Mouse (Mus musculus) myocyte (in vitro differentiated cells): ENCODE measurements around the gene Fam222b. TPM values are rescaled to one million over a fixed set of nuclear protein-coding genes. Genes with fewer than 3 reads are reported as not detected.

Experiments used
- H3K27me3 ChIP-seq: one replicate; pipeline ENCODE4 v1.6.1; 2011; ENCODE audit not compliant: control insufficient read depth, insufficient read depth, insufficient read length
- H3K36me3 ChIP-seq: one replicate; pipeline ENCODE4 v1.6.1; 2011; ENCODE audit not compliant: control insufficient read depth, insufficient read depth
- H3K4me2 ChIP-seq: one replicate; pipeline ENCODE4 v1.6.1; 2011; ENCODE audit warnings: low read depth, control low read depth
- H3K4me3 ChIP-seq: one replicate; pipeline ENCODE4 v1.5.1; 2011; ENCODE audit warnings: mild to moderate bottlenecking, control low read depth, moderate library complexity
- H3K79me2 ChIP-seq: one replicate; pipeline ENCODE4 v1.6.1; 2011; ENCODE audit not compliant: control insufficient read depth, insufficient read depth
- H3ac ChIP-seq: one replicate; pipeline ENCODE4 v1.6.1; 2011; ENCODE audit not compliant: control insufficient read depth, insufficient read length
- CEBPB ChIP-seq: IDR thresholded peaks from 2 replicates; pipeline ENCODE4 v1.6.1; 2011; ENCODE audit warnings: mild to moderate bottlenecking, moderate library complexity; ENCODE audit not compliant: poor library complexity, insufficient read depth, severe bottlenecking
- E2F4 ChIP-seq: IDR thresholded peaks from one replicate; pipeline ENCODE4 v1.6.1; 2011; ENCODE audit warnings: mild to moderate bottlenecking, control low read depth, moderate library complexity; ENCODE audit not compliant: insufficient read depth
- MAX ChIP-seq: IDR thresholded peaks from one replicate; pipeline ENCODE4 v1.6.1; 2011; ENCODE audit warnings: low read depth, mild to moderate bottlenecking, control low read depth
- MYOD1 ChIP-seq, 3 experiments: IDR thresholded peaks; one replicate each; pipeline ENCODE4 v1.6.1; 2011; ENCODE audit warnings: control low read depth in 2 of 3, low read depth in 2 of 3, mild to moderate bottlenecking in 2 of 3, moderate library complexity in 1 of 3; ENCODE audit not compliant: insufficient read length in 2 of 3, control insufficient read depth in 1 of 3
- MYOG ChIP-seq, 3 experiments: IDR thresholded peaks; one replicate each; pipeline ENCODE4 v1.6.1; 2011; ENCODE audit warnings: control low read depth in 2 of 3, low read depth in 2 of 3, mild to moderate bottlenecking in 2 of 3; ENCODE audit not compliant: insufficient read length in 2 of 3, control insufficient read depth in 1 of 3, insufficient read depth in 1 of 3
- POLR2A ChIP-seq: IDR thresholded peaks from one replicate; pipeline ENCODE4 v1.6.1; 2011; ENCODE audit warnings: low read depth, mild to moderate bottlenecking, control low read depth, moderate library complexity; ENCODE audit not compliant: insufficient read length
- POLR2AphosphoS2 ChIP-seq: IDR thresholded peaks from one replicate; pipeline ENCODE4 v1.6.1; 2011; ENCODE audit warnings: low read depth, control low read depth; ENCODE audit not compliant: insufficient read length
- REST ChIP-seq: IDR thresholded peaks from one replicate; pipeline ENCODE4 v1.6.1; 2011; ENCODE audit warnings: mild to moderate bottlenecking, control low read depth, moderate library complexity; ENCODE audit not compliant: insufficient read depth, insufficient read length
- SRF ChIP-seq: IDR thresholded peaks from one replicate; pipeline ENCODE4 v1.6.1; 2011; ENCODE audit warnings: low read depth; ENCODE audit not compliant: control insufficient read depth, insufficient read length
- TCF12 ChIP-seq: IDR thresholded peaks from one replicate; pipeline ENCODE4 v1.6.1; 2011; ENCODE audit warnings: mild to moderate bottlenecking, control low read depth; ENCODE audit not compliant: poor library complexity, insufficient read depth, severe bottlenecking
- TCF3 ChIP-seq: IDR thresholded peaks from one replicate; pipeline ENCODE4 v1.6.1; 2011; ENCODE audit warnings: low read depth, control low read depth; ENCODE audit not compliant: insufficient read length
- USF1 ChIP-seq: IDR thresholded peaks from one replicate; pipeline ENCODE4 v1.6.1; 2011; ENCODE audit warnings: low read depth, mild to moderate bottlenecking, control low read depth, moderate library complexity
- polyA plus RNA-seq: library from polyadenylated mRNA; unstranded; fragments of >200 nt; fragmentation: generic; extraction: Trizol; gene quantifications from one replicate; pipeline ENCODE4 v1.2.1, GENCODE M21; 2012; ENCODE audit warnings: missing spikeins

Fam222b gene
- polyA plus RNA-seq, 1 experiment = 16.1 TPM

DNA sequence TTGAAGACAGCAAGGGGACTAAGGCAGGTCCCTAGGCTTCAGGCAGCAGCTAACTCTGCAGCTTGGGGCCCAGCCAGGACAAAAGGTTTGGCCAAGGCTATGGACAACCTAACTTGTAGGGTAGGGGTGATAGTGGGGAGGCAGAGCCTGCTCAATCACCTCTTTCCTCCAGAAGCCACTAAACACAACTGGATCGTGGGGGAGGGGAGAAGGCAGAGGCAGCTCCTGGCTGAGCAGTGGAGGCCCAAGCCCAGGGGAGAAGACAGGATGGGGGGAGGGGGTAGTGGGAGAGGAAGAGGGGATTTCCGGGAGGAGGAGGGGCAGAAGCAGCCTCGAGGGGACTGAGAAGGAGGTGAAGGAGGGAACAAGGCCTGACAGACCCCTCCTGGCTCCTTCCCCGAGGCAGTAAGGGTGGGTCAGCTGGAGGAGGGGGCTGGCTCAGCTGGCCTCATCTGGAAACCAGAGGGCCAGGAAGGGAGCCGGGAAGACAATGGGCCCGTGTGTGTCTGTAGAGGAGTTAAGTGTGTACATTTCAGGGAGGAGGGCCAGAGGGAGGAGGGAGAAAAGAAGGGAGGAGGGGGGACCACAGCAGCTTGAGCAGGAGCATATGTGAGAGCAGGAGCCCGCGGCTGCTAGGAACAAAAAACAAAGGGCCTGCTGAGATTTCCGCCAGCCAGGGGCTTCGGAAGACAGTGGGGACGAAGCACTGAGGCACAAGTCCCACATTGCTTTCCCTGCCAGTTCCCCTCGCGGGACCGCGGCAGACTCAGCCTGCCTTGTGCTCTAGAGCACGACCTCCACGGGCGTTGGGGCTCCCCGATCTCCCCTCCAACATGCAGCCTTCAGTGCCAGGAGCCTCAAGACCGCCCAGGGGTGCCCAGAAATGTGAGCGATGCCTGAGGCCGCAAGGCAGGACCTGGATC is 69.5 kb downstream of the Fam222b start:
- H3ac ChIP-seq = peak overlapping the region; percentile 96
- peak overlapping the region; percentile 100 for H3K4me3 ChIP-seq
- peaks cover 25% of the 10 kb centered on the region for H3K36me3 ChIP-seq
- no peaks in the 10 kb centered on the region for H3K27me3 ChIP-seq
- peak overlapping the region; percentile 95 for H3K4me2 ChIP-seq
- no peak for TF ChIP-seq REST
- TF ChIP-seq MAX = no peak
- peak; percentile 47 for TF ChIP-seq POLR2A
- no peak for TF ChIP-seq TCF3
- TF ChIP-seq SRF = no peak
- TF ChIP-seq POLR2AphosphoS2 = peak; percentile 52
- peak in 1 of 3 experiments; percentile 30 for TF ChIP-seq MYOD1 (IDR thresholded peaks at IDR 0.05; ENCODE audit: control insufficient read depth in 1 of 3, insufficient read length in 2 of 3, low read depth in 2 of 3)
- TF ChIP-seq MYOG (IDR thresholded peaks at IDR 0.05; ENCODE audit: control insufficient read depth in 1 of 3, insufficient read depth in 1 of 3, insufficient read length in 2 of 3, low read depth in 2 of 3) = peak in 1 of 3 experiments; percentile 12
- peaks cover 49% of the 10 kb centered on the region for H3K79me2 ChIP-seq

DNA sequence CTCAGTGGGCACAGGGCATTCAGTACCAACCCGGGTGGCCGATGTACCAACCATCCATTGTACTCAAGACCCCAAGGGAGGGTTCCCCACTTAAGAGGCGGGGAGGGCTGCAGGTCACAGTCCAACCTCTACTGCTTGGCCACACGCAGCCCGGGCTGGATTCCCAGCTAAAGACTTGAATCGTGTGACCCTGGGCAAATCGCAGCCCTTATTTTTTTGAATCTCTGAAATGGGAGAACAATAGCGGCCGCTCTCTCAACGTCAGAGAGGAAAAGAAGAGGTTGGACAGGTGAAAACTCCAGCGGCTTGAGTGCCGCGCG is 70.1 kb downstream of the Fam222b start:
- peak overlapping the region; percentile 96 for H3ac ChIP-seq
- H3K27me3 ChIP-seq = no peaks in the 10 kb centered on the region
- H3K4me2 ChIP-seq = peak overlapping the region; percentile 95
- peaks cover 18% of the 10 kb centered on the region for H3K36me3 ChIP-seq
- peak overlapping the region; percentile 100 for H3K4me3 ChIP-seq
- TF ChIP-seq USF1 (no peak), SRF (no peak)
- H3K79me2 ChIP-seq = peaks cover 48% of the 10 kb centered on the region

- H3K79me2 ChIP-seq = peaks cover 48% of the 10 kb centered on the region
- peak within 1 kb of the TSS; percentile 99 for H3K4me2 ChIP-seq
- no peaks in the 10 kb centered on the region for H3K27me3 ChIP-seq
- H3K36me3 ChIP-seq = peaks cover 15% of the 10 kb centered on the region
- peak within 1 kb of the TSS; percentile 100 for H3K4me3 ChIP-seq
- peak; percentile 83 for TF ChIP-seq POLR2AphosphoS2
- TF ChIP-seq REST = no peak
- TF ChIP-seq POLR2A = peak; percentile 96
- peak within 1 kb of the TSS; percentile 96 for H3ac ChIP-seq
Measured at GRCm38 (mm10) chr11:78164924-78165760, 70.7 kb downstream of the Fam222b start, which contains the start of gene Traf4. Gene Traf4, minus strand, starts transcription at chr11:78165589.

DNA sequence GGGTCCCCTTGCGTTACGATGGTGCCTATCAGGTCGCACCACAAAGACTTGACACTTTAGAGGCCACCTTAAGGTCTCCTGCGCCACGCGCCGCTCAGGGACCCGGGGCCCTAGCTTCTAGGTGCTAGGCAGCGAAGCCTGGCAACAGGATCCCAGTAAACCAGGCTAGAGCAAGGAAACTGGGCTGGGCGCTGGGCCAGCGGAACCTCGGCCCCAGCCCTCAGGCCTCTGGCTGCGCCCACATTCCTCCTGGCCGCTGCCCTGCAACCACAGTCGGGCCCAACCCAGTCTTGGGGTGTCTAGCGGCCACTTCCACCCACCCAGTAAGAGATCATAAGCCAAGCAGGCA is 71.3 kb downstream of the Fam222b start:
- Histone ChIP-seq H3K79me2 (peaks cover 43% of the 10 kb centered on the region), H3K4me2 (peak overlapping the region; percentile 99), H3K4me3 (peak overlapping the region; percentile 100), H3ac (peak overlapping the region; percentile 96), H3K36me3 (peaks cover 10% of the 10 kb centered on the region), H3K27me3 (no peaks in the 10 kb centered on the region)
- TF ChIP-seq REST = no peak
- no peak for TF ChIP-seq MAX
- no peak for TF ChIP-seq SRF
- TF ChIP-seq CEBPB = no peak
- no peak for TF ChIP-seq USF1
- peak in 1 of 3 experiments; percentile 51 for TF ChIP-seq MYOD1 (IDR thresholded peaks at IDR 0.05; ENCODE audit: control insufficient read depth in 1 of 3, insufficient read length in 2 of 3, low read depth in 2 of 3)
- no peak for TF ChIP-seq POLR2A
- peak in 1 of 3 experiments; percentile 75 for TF ChIP-seq MYOG (IDR thresholded peaks at IDR 0.05; ENCODE audit: control insufficient read depth in 1 of 3, insufficient read depth in 1 of 3, insufficient read length in 2 of 3, low read depth in 2 of 3)
- TF ChIP-seq POLR2AphosphoS2 = no peak

- peak overlapping the region; percentile 99 for H3K4me2 ChIP-seq
- TF ChIP-seq MYOG (IDR thresholded peaks at IDR 0.05; ENCODE audit: control insufficient read depth in 1 of 3, insufficient read depth in 1 of 3, insufficient read length in 2 of 3, low read depth in 2 of 3) = no peak
- TF ChIP-seq SRF = no peak
- no peak for TF ChIP-seq MAX
- TF ChIP-seq POLR2AphosphoS2 = no peak
- TF ChIP-seq TCF12 = no peak
- no peak for TF ChIP-seq USF1
- no peak for TF ChIP-seq REST
- no peak for TF ChIP-seq POLR2A
- TF ChIP-seq E2F4 = no peak
- TF ChIP-seq MYOD1 (IDR thresholded peaks at IDR 0.05; ENCODE audit: control insufficient read depth in 1 of 3, insufficient read length in 2 of 3, low read depth in 2 of 3) = no peak
- no peak for TF ChIP-seq CEBPB
- no peak for TF ChIP-seq TCF3
- peaks cover 39% of the 10 kb centered on the region for H3K79me2 ChIP-seq
- no peaks in the 10 kb centered on the region for H3K27me3 ChIP-seq
- H3K36me3 ChIP-seq = peaks cover 6% of the 10 kb centered on the region
- no peak overlapping the region for H3ac ChIP-seq
- H3K4me3 ChIP-seq = peak overlapping the region; percentile 100
Measured at GRCm38 (mm10) chr11:78166161-78166560, 71.7 kb downstream of the Fam222b start.
